Mouse (Mus musculus) embryonic fibroblast, embryonic 13.5 days (primary cell): ENCODE measurements at regions not wholly inside any gene's neighbourhood (a gene's known extent, or its start where the extent isn't known, plus 50 kb on each side); places are given as distances from the start of the nearest gene placed in this dataset.

Experiments used
- CTCF ChIP-seq: IDR thresholded peaks from 2 replicates; pipeline ENCODE4 v1.5.1; 2011; ENCODE audit warnings: mild to moderate bottlenecking, control low read depth, low read length, moderate library complexity, borderline replicate concordance; ENCODE audit not compliant: insufficient read depth
- POLR2A ChIP-seq: IDR thresholded peaks from 2 replicates; pipeline ENCODE4 v1.6.1; 2011; ENCODE audit warnings: low read depth, mild to moderate bottlenecking, control low read depth, low read length, moderate library complexity

- TF ChIP-seq POLR2A (no peak), CTCF (no peak)
Observed at GRCm38 (mm10) chr9:120679822-120680426, 108.7 kb downstream of the Rpl14 start.
